Mouse (Mus musculus): ENCODE measurements around the gene Mettl1.

The Mettl1 gene

GRCm38 (mm10) chr10:127090560-127091411 lies 49.6 kb downstream of the Mettl1 start:
- no peak for DNase-seq

GRCm38 (mm10) chr10:127091507-127092396 lies 50.5 kb downstream of the Mettl1 start:
- no peak for DNase-seq

GRCm38 (mm10) chr10:127092742-127093141 lies 51.5 kb downstream of the Mettl1 start:
- no peak for DNase-seq

DNA sequence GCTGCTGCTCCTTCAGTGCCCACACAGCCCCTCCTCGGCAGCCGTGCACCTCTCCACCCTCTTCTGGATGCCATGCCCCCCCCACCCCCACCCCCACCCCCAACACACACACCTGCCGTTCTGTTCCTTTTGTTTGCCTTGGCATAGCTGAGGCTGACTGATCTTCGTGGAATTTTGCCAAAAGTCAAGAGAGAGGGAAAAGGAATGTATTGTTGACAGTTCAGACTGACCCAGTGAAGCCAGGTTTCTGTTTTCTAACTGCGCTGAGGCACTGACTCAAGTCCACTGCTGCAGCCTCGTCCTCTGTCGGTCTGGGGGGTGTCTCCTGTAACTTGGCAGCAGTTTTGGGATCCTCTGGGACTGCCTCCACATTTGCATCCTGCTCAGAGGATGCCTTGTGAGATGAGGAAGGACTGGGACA lies 53.2 kb downstream of the Mettl1 start:
- DNase-seq, result no peak

Measured in thymus, adult 18-20 months (tissue).